Mouse (Mus musculus): Measurements from ENCODE around the gene Prkacb. TPM values are rescaled to one million over a fixed set of nuclear protein-coding genes. Genes with fewer than 3 reads are reported as not detected.

Prkacb gene
- total RNA-seq, 2 experiments from 2014 or later: 72.9 to 76.0 TPM

- DNase-seq (ENCODE audit: low spot score in 2 of 2): no peak
Measured at GRCm38 (mm10) chr3:146679646-146680045, 133.1 kb downstream of the Prkacb start.

Other genes starting within 250 kb of the Prkacb start
- 1 to 10 TPM in 1 of 2 experiments, not detected in 1; 1.9 TPM for gene Uox, start 242.6 kb downstream of the Prkacb start, total RNA-seq (2021)
- under 1 TPM; 0.10 to 0.12 TPM for gene Dnase2b, start 197.4 kb downstream of the Prkacb start, total RNA-seq (2021)
- gene 4930503B20Rik, start 161.7 kb downstream of the Prkacb start, total RNA-seq (2021): not detected
- 1 to 10 TPM in 1 of 2 experiments, under 1 TPM in 1; 0.86 to 1.1 TPM for gene Samd13, start 127.4 kb downstream of the Prkacb start, total RNA-seq (2021)
- gene Ttll7, start 39.4 kb upstream of the Prkacb start, total RNA-seq (2021): 1 to 10 TPM; 7.7 to 9.2 TPM

Measured in gastrocnemius, postnatal 4 days (tissue).